Mouse (Mus musculus) forebrain, embryonic 16.5 days (tissue): ENCODE measurements at regions not wholly inside any gene's neighbourhood (a gene's known extent, or its start where the extent isn't known, plus 50 kb on each side); places are given as distances from the start of the nearest gene placed in this dataset.
A peak's percentile ranks its signal among the peaks of the same experiment; 100 is the strongest.
"Not testable (repeated sequence)": the region's sequence is repeated elsewhere in the genome, so short reads cannot be mapped to it uniquely, and the experiment has no call there.

Experiments used
- ATAC-seq: fragments of 200-750 bp; cut with Nextera tagmentation; 2 replicates; pipeline ENCODE4 v1.8.0; 2017; ENCODE audit warnings: mild to moderate bottlenecking, moderate library complexity
- H3K27ac ChIP-seq: fragments of 300-500 bp; sonication (generic); 2 replicates; pipeline ENCODE4 v1.5.1; 2014; ENCODE audit warnings: low read length, control low read depth
- H3K27me3 ChIP-seq: fragments of 300-500 bp; sonication (generic); replicated peaks from 2 replicates; pipeline ENCODE4 v1.6.1; 2014; ENCODE audit warnings: low read length; ENCODE audit not compliant: control insufficient read depth, insufficient read depth
- H3K36me3 ChIP-seq: fragments of 300-500 bp; sonication (generic); 2 replicates; pipeline ENCODE4 v1.6.1; 2014; ENCODE audit not compliant: control insufficient read depth, insufficient read depth
- H3K4me1 ChIP-seq: fragments of 300-500 bp; sonication (generic); replicated peaks from 2 replicates; pipeline ENCODE4 v1.6.1; 2014; ENCODE audit warnings: low read length; ENCODE audit not compliant: control insufficient read depth, insufficient read depth
- H3K4me2 ChIP-seq: fragments of 300-500 bp; sonication (generic); 2 replicates; pipeline ENCODE4 v1.6.1; 2014; ENCODE audit warnings: mild to moderate bottlenecking, low read length, control low read depth
- H3K4me3 ChIP-seq: fragments of 300-500 bp; sonication (generic); replicated peaks from 2 replicates; pipeline ENCODE4 v1.5.1; 2014; ENCODE audit warnings: mild to moderate bottlenecking, low read length, control low read depth
- H3K9ac ChIP-seq: fragments of 300-500 bp; sonication (generic); replicated peaks from 2 replicates; pipeline ENCODE4 v1.6.1; 2014; ENCODE audit warnings: low read depth, low read length, control low read depth
- H3K9me3 ChIP-seq: fragments of 300-500 bp; sonication (generic); 2 replicates; pipeline ENCODE4 v1.6.1; 2016; ENCODE audit warnings: low read length; ENCODE audit not compliant: control insufficient read depth
- WGBS: fragments of 180-500 bp; shearing (Covaris S2); extraction: QIAGEN DNeasy Blood & Tissue Kit; methylation state at CpG from one replicate; pipeline ENCODE4 v1.1.7; 2014; 5-methylcytosine and 5-hydroxymethylcytosine counted together

- not testable (repeated sequence) for ATAC-seq, H3K27ac ChIP-seq, H3K9ac ChIP-seq, H3K9me3 ChIP-seq, H3K4me3 ChIP-seq, H3K4me2 ChIP-seq, H3K4me1 ChIP-seq, H3K36me3 ChIP-seq, H3K27me3 ChIP-seq
These were observed 1168.8 kb upstream of the Tacstd2 start for GRCm38 (mm10) chr6:68704291-68704800.

- not testable (repeated sequence) for H3K27me3 ChIP-seq, H3K27ac ChIP-seq, ATAC-seq, H3K36me3 ChIP-seq, H3K4me3 ChIP-seq, H3K9ac ChIP-seq, H3K9me3 ChIP-seq, H3K4me2 ChIP-seq, H3K4me1 ChIP-seq
These were observed 1145.2 kb upstream of the Tacstd2 start for GRCm38 (mm10) chr6:68680792-68681110.

- WGBS: 85% methylated on average over 3 of the region's 3 CpGs
- Histone ChIP-seq H3K4me2 (no peak overlapping the region), H3K9ac (no peak overlapping the region), H3K36me3 (no peaks in the 10 kb centered on the region), H3K9me3 (no peaks in the 10 kb centered on the region), H3K27ac (no peak overlapping the region), H3K4me3 (no peak overlapping the region), H3K4me1 (no peaks in the 10 kb centered on the region), H3K27me3 (no peaks in the 10 kb centered on the region)
- no peak for ATAC-seq
These were observed 1144.6 kb upstream of the Tacstd2 start for GRCm38 (mm10) chr6:68680099-68680791.

GRCm38 (mm10) chr6:68668433-68668832 lies 1132.8 kb upstream of the Tacstd2 start:
- peak overlapping the region; percentile 34; the same call in 1 of the 2 replicates for H3K4me2 ChIP-seq
- H3K9me3 ChIP-seq, H3K27me3 ChIP-seq, H3K36me3 ChIP-seq, H3K4me1 ChIP-seq, H3K27ac ChIP-seq, H3K4me3 ChIP-seq, H3K9ac ChIP-seq: not testable (repeated sequence)
- ATAC-seq: peak; percentile 55; the same call in 1 of the 2 replicates
- under 1% methylated on average over 10 of the region's 10 CpGs for WGBS

GRCm38 (mm10) chr6:68632309-68632708 lies 1096.7 kb upstream of the Tacstd2 start:
- H3K27ac ChIP-seq, H3K4me2 ChIP-seq, H3K9ac ChIP-seq, H3K4me1 ChIP-seq, H3K4me3 ChIP-seq, H3K27me3 ChIP-seq, ATAC-seq, H3K36me3 ChIP-seq, H3K9me3 ChIP-seq: not testable (repeated sequence)

GRCm38 (mm10) chr6:68631787-68632186 lies 1096.2 kb upstream of the Tacstd2 start:
- Histone ChIP-seq H3K36me3 (no peaks in the 10 kb centered on the region), H3K27me3 (no peaks in the 10 kb centered on the region), H3K4me1 (no peaks in the 10 kb centered on the region), H3K9me3 (no peaks in the 10 kb centered on the region), H3K4me2 (no peak overlapping the region), H3K4me3 (no peak overlapping the region), H3K9ac (no peak overlapping the region), H3K27ac (no peak overlapping the region)
- 81% methylated on average over 1 of the region's 1 CpGs for WGBS
- ATAC-seq: no peak

- no peak for ATAC-seq
- Histone ChIP-seq H3K9me3 (no peaks in the 10 kb centered on the region), H3K27me3 (no peaks in the 10 kb centered on the region), H3K4me1 (no peaks in the 10 kb centered on the region), H3K4me2 (no peak overlapping the region), H3K27ac (no peak overlapping the region), H3K4me3 (no peak overlapping the region), H3K36me3 (no peaks in the 10 kb centered on the region), H3K9ac (no peak overlapping the region)
- 70% methylated on average over 2 of the region's 2 CpGs for WGBS
These were observed 1070.4 kb upstream of the Tacstd2 start for GRCm38 (mm10) chr6:68606033-68606432.
